17 mouse cellular contexts compared by ENCODE assay signal in the genomic region with DNA sequence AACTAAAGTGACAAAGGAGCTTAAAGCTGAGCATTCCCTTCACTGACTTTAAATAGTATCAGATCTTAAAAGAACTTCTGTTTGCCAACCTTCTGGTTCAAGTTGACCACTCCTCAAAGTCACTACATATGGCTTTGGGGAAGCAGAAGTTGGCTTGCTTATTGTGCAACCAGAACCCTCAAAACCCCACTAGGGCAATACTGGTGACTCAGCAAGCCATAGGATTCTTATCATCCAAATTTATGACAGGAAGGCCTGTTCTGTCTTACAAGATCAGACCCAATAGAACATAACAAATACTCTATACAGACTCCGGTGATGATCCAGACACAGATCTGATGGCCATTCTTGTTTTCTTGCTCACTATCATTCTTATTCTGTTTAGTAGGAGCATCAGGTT. TPM values are rescaled to one million over a fixed set of nuclear protein-coding genes. Genes with fewer than 3 reads are reported as not detected.
DNase-seq lines count a peak whose midpoint lies in the region; ATAC-seq and TF ChIP-seq lines count a peak whose summit lies in the region.
"Had no signal": no experiment of that assay in that cellular context is flagged by ENCODE, and none has a peak within 500 bp of the region (broad histone marks: within the 10 kb centered on the region; RNA-seq: fewer than 3 reads in every experiment).

No protein-coding gene starts in this region.

- 0 out of 2 replicates have a peak, but pooled peaks cover 4% of the 10 kb centered on the region for H3K4me1 ChIP-seq in kidney, embryonic 16.5 days (ENCODE audit: insufficient read depth, low read length)
- peaks cover 55% of the 10 kb centered on the region for H3K4me1 ChIP-seq in spleen, adult 2 months (ENCODE audit: control insufficient read depth, insufficient read depth, insufficient read length)
- H3K4me1 ChIP-seq in liver, postnatal 0 days (ENCODE audit: insufficient read depth): peaks cover 27% of the 10 kb centered on the region
- H3K4me1 ChIP-seq in hindbrain, embryonic 14.5 days (replicated peaks; ENCODE audit: control insufficient read depth, insufficient read depth, low read length): no peaks in the 10 kb centered on the region
- H3K4me1 ChIP-seq: embryonic facial prominence, embryonic 15.5 days; heart, embryonic 15.5 days; hindbrain, embryonic 12.5 days; midbrain, embryonic 12.5 days had no signal

- WGBS in kidney, embryonic 16.5 days: 88% methylated on average over 1 of the region's 1 CpGs
- WGBS in spleen, adult 2 months: 34% methylated on average over 1 of the region's 1 CpGs
- WGBS in liver, postnatal 0 days (ENCODE audit: insufficient replicate concordance): 39% methylated on average over 1 of the region's 1 CpGs
- 100% methylated on average over 1 of the region's 1 CpGs for WGBS in hindbrain, embryonic 14.5 days

- H3K36me3 ChIP-seq in kidney, embryonic 16.5 days (ENCODE audit: insufficient read depth, low read length): no peaks in the 10 kb centered on the region
- peaks cover 1% of the 10 kb centered on the region; the same call in 1 of the 2 replicates for H3K36me3 ChIP-seq in spleen, adult 2 months (ENCODE audit: control insufficient read depth, insufficient read depth, low read length)
- no peaks in the 10 kb centered on the region for H3K36me3 ChIP-seq in liver, postnatal 0 days (replicated peaks; ENCODE audit: insufficient read depth, low read length)
- no peaks in the 10 kb centered on the region for H3K36me3 ChIP-seq in hindbrain, embryonic 14.5 days (replicated peaks; ENCODE audit: control insufficient read depth, insufficient read depth)
- H3K36me3 ChIP-seq: embryonic facial prominence, embryonic 15.5 days; hindbrain, embryonic 12.5 days; liver, embryonic 15.5 days; midbrain, embryonic 12.5 days had no signal

- no peak overlapping the region for H3K9ac ChIP-seq in kidney, embryonic 16.5 days (replicated peaks; ENCODE audit: low read length)
- H3K9ac ChIP-seq in liver, postnatal 0 days (replicated peaks): no peak overlapping the region
- no peak overlapping the region for H3K9ac ChIP-seq in hindbrain, embryonic 14.5 days
- H3K9ac ChIP-seq: embryonic facial prominence, embryonic 15.5 days; heart, embryonic 15.5 days; hindbrain, embryonic 12.5 days; liver, embryonic 15.5 days; midbrain, embryonic 12.5 days had no signal

- H3K27me3 ChIP-seq in kidney, embryonic 16.5 days (ENCODE audit: insufficient read depth, low read length): no peaks in the 10 kb centered on the region
- no peaks in the 10 kb centered on the region for H3K27me3 ChIP-seq in spleen, adult 2 months (ENCODE audit: control insufficient read depth, insufficient read depth, low read length)
- H3K27me3 ChIP-seq in liver, postnatal 0 days (ENCODE audit: insufficient read depth, low read length): no peaks in the 10 kb centered on the region
- H3K27me3 ChIP-seq in hindbrain, embryonic 14.5 days (ENCODE audit: control insufficient read depth, insufficient read depth, low read length): no peaks in the 10 kb centered on the region
- H3K27me3 ChIP-seq: embryonic facial prominence, embryonic 15.5 days; heart, embryonic 15.5 days; hindbrain, embryonic 12.5 days; liver, embryonic 15.5 days; midbrain, embryonic 12.5 days had no signal

- TF ChIP-seq POLR2A in spleen, adult 2 months (IDR thresholded peaks at IDR 0.05; ENCODE audit: low read depth, low read length): no peak

- no peak overlapping the region for H3K4me3 ChIP-seq in kidney, embryonic 16.5 days (ENCODE audit: low read length)
- H3K4me3 ChIP-seq in spleen, adult 2 months (ENCODE audit: extremely low read depth, insufficient read depth, insufficient read length): no peak overlapping the region
- H3K4me3 ChIP-seq in liver, postnatal 0 days (ENCODE audit: low read depth, low read length): no peak overlapping the region
- H3K4me3 ChIP-seq in hindbrain, embryonic 14.5 days (replicated peaks; ENCODE audit: low read length): no peak overlapping the region
- H3K4me3 ChIP-seq: embryonic facial prominence, embryonic 15.5 days; heart, embryonic 15.5 days; hindbrain, embryonic 12.5 days; liver, embryonic 15.5 days; midbrain, embryonic 12.5 days had no signal

- H3K27ac ChIP-seq in kidney, embryonic 16.5 days (ENCODE audit: low read length): no peak overlapping the region
- peak overlapping the region; percentile 27; the same call in 1 of the 2 replicates for H3K27ac ChIP-seq in spleen, adult 2 months (ENCODE audit: insufficient read depth, low read length)
- peak overlapping the region; percentile 26; the same call in 1 of the 2 replicates for H3K27ac ChIP-seq in liver, postnatal 0 days (ENCODE audit: low read depth)
- no peak overlapping the region for H3K27ac ChIP-seq in hindbrain, embryonic 14.5 days
- H3K27ac ChIP-seq: embryonic facial prominence, embryonic 15.5 days; heart, embryonic 15.5 days; hindbrain, embryonic 12.5 days; liver, embryonic 15.5 days; midbrain, embryonic 12.5 days had no signal

- peak; percentile 22 for DNase-seq in kidney, adult 9 months
- DNase-seq in spleen, adult 2 months (ENCODE audit: low read depth in 1 of 2, low spot score in 2 of 2): no peak
- DNase-seq in spleen, adult 12 weeks (ENCODE audit: low spot score): no peak
- DNase-seq in liver, postnatal 0 days: peak; percentile 20
- peak; percentile 27 for DNase-seq in skeletal muscle tissue, adult 2 months (ENCODE audit: low read depth, low spot score)
- no peak for DNase-seq in T-cell, adult 2 months (ENCODE audit: low spot score)
- no peak for DNase-seq in hindbrain, embryonic 14.5 days (ENCODE audit: low spot score)
- DNase-seq: adrenal gland, postnatal 25 days; kidney, postnatal 25 days; right cerebral cortex, postnatal 14 days had no signal

- TF ChIP-seq EP300 in liver, postnatal 0 days (IDR thresholded peaks at IDR 0.05; ENCODE audit: low read depth): peak; percentile 44; the same call in 1 of the 2 replicates

- no peak overlapping the region for H3K4me2 ChIP-seq in kidney, embryonic 16.5 days (replicated peaks; ENCODE audit: low read depth, low read length)
- no peak overlapping the region for H3K4me2 ChIP-seq in liver, postnatal 0 days (ENCODE audit: low read depth, low read length)
- H3K4me2 ChIP-seq in hindbrain, embryonic 14.5 days (replicated peaks): no peak overlapping the region
- H3K4me2 ChIP-seq: embryonic facial prominence, embryonic 15.5 days; heart, embryonic 15.5 days; hindbrain, embryonic 12.5 days; liver, embryonic 15.5 days; midbrain, embryonic 12.5 days had no signal

- no peak for TF ChIP-seq CTCF in spleen, adult 2 months (IDR thresholded peaks at IDR 0.05; ENCODE audit: extremely low read depth, insufficient read depth, insufficient read length, insufficient replicate concordance)
- no peak for TF ChIP-seq CTCF in liver, postnatal 0 days (IDR thresholded peaks at IDR 0.05; ENCODE audit: low read depth)

- no peak for ATAC-seq in kidney, embryonic 16.5 days (ENCODE audit: low FRiP score, low TSS enrichment)
- ATAC-seq in liver, postnatal 0 days: peak; percentile 44; the same call in 1 of the 2 replicates
- no peak for ATAC-seq in hindbrain, embryonic 14.5 days (ENCODE audit: low FRiP score)
- ATAC-seq: intestine, embryonic 16.5 days had no signal

- no peaks in the 10 kb centered on the region for H3K9me3 ChIP-seq in kidney, embryonic 16.5 days (ENCODE audit: low read length)
- H3K9me3 ChIP-seq in liver, postnatal 0 days (ENCODE audit: low read length): no peaks in the 10 kb centered on the region
- no peaks in the 10 kb centered on the region for H3K9me3 ChIP-seq in hindbrain, embryonic 14.5 days (ENCODE audit: control insufficient read depth, low read length)
- H3K9me3 ChIP-seq: embryonic facial prominence, embryonic 15.5 days; heart, embryonic 15.5 days; hindbrain, embryonic 12.5 days; liver, embryonic 15.5 days; midbrain, embryonic 12.5 days had no signal

RNA-seq across cellular contexts. Expression of gene Klhl6, which starts 9.4 kb away (rescaled TPM):
- polyA plus RNA-seq in kidney, embryonic 16.5 days (2015; fragmentation: Nextera tagmentation; extraction: Ambion mirVana): 18.0 and 20.7 TPM in 2 replicates
- polyA plus RNA-seq in spleen, adult 2 months (2012; rRNA removed): 28.4 and 33.7 TPM in 2 replicates
- polyA plus RNA-seq in liver, postnatal 0 days (2015; fragmentation: Nextera tagmentation; extraction: Ambion mirVana): 17.1 and 17.2 TPM in 2 replicates
- 3.7 and 4.7 TPM in 2 replicates for polyA plus RNA-seq in hindbrain, embryonic 14.5 days (2014; fragmentation: Nextera tagmentation; extraction: Ambion mirVana)

Comparison
In these comparisons a context has a peak if more than half of its experiments do, and no peak if none do; other contexts are left out.
1. DNase-seq: peak in kidney, adult 9 months (single experiment), liver, postnatal 0 days (single experiment) and skeletal muscle tissue, adult 2 months (single experiment); none in spleen, adult 2 months (0 of 2), spleen, adult 12 weeks (single experiment), T-cell, adult 2 months (single experiment) and hindbrain, embryonic 14.5 days (single experiment).
2. H3K27ac ChIP-seq: peak in spleen, adult 2 months (single experiment) and liver, postnatal 0 days (single experiment); none in kidney, embryonic 16.5 days (single experiment) and hindbrain, embryonic 14.5 days (single experiment).